Mouse (Mus musculus) kidney, embryonic 15.5 days (tissue): ENCODE measurements around the gene Gipc2. TPM values are rescaled to one million over a fixed set of nuclear protein-coding genes. Genes with fewer than 3 reads are reported as not detected.

Experiments used
- ATAC-seq: fragments of 200-750 bp; cut with Nextera tagmentation; replicated peaks from 2 replicates; pipeline ENCODE4 v1.8.0; 2017; ENCODE audit warnings: moderate TSS enrichment; ENCODE audit not compliant: low FRiP score
- H3K27ac ChIP-seq: fragments of 300-500 bp; sonication (generic); 2 replicates; pipeline ENCODE4 v1.5.1; 2015; ENCODE audit warnings: mild to moderate bottlenecking, inconsistent platforms
- H3K27me3 ChIP-seq: fragments of 300-500 bp; sonication (generic); 2 replicates; pipeline ENCODE4 v1.6.1; 2015; ENCODE audit warnings: inconsistent platforms
- H3K36me3 ChIP-seq: fragments of 300-500 bp; sonication (generic); 2 replicates; pipeline ENCODE4 v1.6.1; 2015; ENCODE audit warnings: inconsistent platforms
- H3K4me1 ChIP-seq: fragments of 300-500 bp; sonication (generic); 2 replicates; pipeline ENCODE4 v1.6.1; 2015; ENCODE audit warnings: inconsistent platforms
- H3K4me2 ChIP-seq: fragments of 300-500 bp; sonication (generic); 2 replicates; pipeline ENCODE4 v1.6.1; 2015; ENCODE audit warnings: moderate library complexity, mild to moderate bottlenecking, inconsistent platforms
- H3K4me3 ChIP-seq: fragments of 300-500 bp; sonication (generic); replicated peaks from 2 replicates; pipeline ENCODE4 v1.5.1; 2015; ENCODE audit warnings: mild to moderate bottlenecking, inconsistent platforms
- H3K9ac ChIP-seq: fragments of 300-500 bp; sonication (generic); 2 replicates; pipeline ENCODE4 v1.6.1; 2015; ENCODE audit warnings: mild to moderate bottlenecking, inconsistent platforms
- H3K9me3 ChIP-seq: fragments of 300-500 bp; sonication (generic); replicated peaks from 2 replicates; pipeline ENCODE4 v1.6.1; 2016; ENCODE audit warnings: inconsistent platforms
- WGBS: fragments of 180-500 bp; shearing (Covaris S2); methylation state at CpG from one replicate; pipeline ENCODE4 v1.1.7; 2015; ENCODE audit warnings: mixed read lengths; 5-methylcytosine and 5-hydroxymethylcytosine counted together
- polyA plus RNA-seq: library from polyadenylated mRNA; unstranded; fragments of >200 nt; fragmentation: Nextera tagmentation; extraction: Ambion mirVana; gene quantifications from 2 replicates; pipeline ENCODE4 v1.2.1, GENCODE M21; 2015

Gipc2 gene
- polyA plus RNA-seq, 1 experiment from 2014 or later: 25.4 TPM

DNA sequence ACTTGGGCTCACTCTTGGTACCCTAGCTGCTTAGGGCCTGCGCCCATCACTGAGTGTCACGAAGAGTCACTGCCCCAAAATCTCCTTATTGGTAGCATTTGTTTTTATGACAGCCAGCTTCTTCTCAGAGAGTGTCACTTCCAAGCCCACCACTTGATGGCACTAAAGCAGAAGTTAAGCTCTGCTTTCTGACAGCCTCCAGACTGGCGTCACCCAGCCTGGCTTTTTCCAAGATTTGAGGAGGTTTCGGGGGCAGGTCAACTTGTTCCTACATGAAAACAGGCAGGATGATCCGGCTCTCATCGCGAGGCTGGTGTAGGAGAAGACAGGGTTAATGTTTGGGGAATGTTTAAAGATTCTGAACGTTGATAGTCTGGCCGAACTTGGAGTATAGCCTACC lies 54.9 kb downstream of the Gipc2 start:
- no peak overlapping the region for H3K9ac ChIP-seq
- no peaks in the 10 kb centered on the region for H3K9me3 ChIP-seq
- ATAC-seq: 0 out of 2 replicates have a peak, but pooled peaks have one; percentile 9
- peaks cover 46% of the 10 kb centered on the region for H3K4me1 ChIP-seq
- H3K27me3 ChIP-seq: peaks cover 16% of the 10 kb centered on the region
- H3K4me2 ChIP-seq: peak overlapping the region; percentile 3; the same call in 1 of the 2 replicates
- H3K27ac ChIP-seq: no peak overlapping the region
- H3K4me3 ChIP-seq: no peak overlapping the region
- H3K36me3 ChIP-seq: no peaks in the 10 kb centered on the region
- WGBS: 14% methylated on average over 9 of the region's 9 CpGs

DNA sequence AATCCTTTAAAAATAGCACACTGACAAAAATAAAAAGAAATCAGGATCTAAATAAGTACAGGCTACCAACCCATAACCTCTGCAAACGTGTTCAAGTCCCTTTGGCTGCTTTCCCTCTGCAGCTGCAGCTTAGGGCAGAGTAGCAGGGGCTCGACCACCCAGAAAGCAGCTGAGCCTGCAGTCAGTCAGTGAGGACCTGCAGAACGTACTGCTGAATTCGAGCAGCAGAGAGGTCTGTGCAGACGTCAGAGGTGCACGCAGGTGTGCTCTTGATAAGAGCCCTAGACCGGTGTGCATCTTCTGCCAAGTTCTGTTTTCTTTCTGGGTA lies 56.8 kb downstream of the Gipc2 start:
- Histone ChIP-seq H3K27ac (no peak overlapping the region), H3K36me3 (no peaks in the 10 kb centered on the region), H3K9me3 (no peaks in the 10 kb centered on the region), H3K4me2 (no peak overlapping the region), H3K27me3 (peaks cover 28% of the 10 kb centered on the region), H3K9ac (no peak overlapping the region), H3K4me3 (no peak overlapping the region), H3K4me1 (peaks cover 44% of the 10 kb centered on the region)
- ATAC-seq: no peak
- WGBS: 51% methylated on average over 7 of the region's 7 CpGs

GRCm38 (mm10) chr3:152108560-152109259 lies 57.3 kb downstream of the Gipc2 start:
- H3K4me1 ChIP-seq: peaks cover 39% of the 10 kb centered on the region
- peaks cover 28% of the 10 kb centered on the region for H3K27me3 ChIP-seq
- 26% methylated on average over 3 of the region's 3 CpGs for WGBS
- H3K4me3 ChIP-seq: no peak overlapping the region
- no peak for ATAC-seq
- H3K9ac ChIP-seq: no peak overlapping the region
- no peak overlapping the region for H3K4me2 ChIP-seq
- no peaks in the 10 kb centered on the region for H3K36me3 ChIP-seq
- no peaks in the 10 kb centered on the region for H3K9me3 ChIP-seq
- H3K27ac ChIP-seq: no peak overlapping the region

DNA sequence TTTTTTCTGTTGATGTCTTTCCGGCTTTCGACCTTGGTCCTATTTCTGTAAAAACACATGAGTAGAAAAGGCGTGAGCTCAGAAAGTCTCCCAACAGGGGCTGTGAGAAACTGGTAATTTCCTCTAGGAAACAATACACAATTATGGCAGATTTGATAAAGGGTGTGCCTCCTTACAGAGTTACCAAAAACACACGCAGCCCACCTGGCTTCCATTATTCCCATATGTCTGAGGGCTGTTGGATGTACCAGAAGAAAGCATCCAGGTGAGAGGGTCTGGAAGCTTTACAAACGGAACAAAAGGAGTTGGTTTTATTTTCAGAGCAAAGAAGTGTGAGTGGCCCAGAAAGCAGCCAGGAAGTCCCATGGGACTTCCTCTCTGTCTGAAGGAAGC lies 58.0 kb downstream of the Gipc2 start:
- WGBS: 57% methylated on average over 5 of the region's 5 CpGs
- H3K36me3 ChIP-seq: no peaks in the 10 kb centered on the region
- H3K9me3 ChIP-seq: no peaks in the 10 kb centered on the region
- peaks cover 28% of the 10 kb centered on the region for H3K27me3 ChIP-seq
- no peak overlapping the region for H3K9ac ChIP-seq
- no peak overlapping the region for H3K27ac ChIP-seq
- ATAC-seq: no peak
- H3K4me3 ChIP-seq: peak overlapping the region; percentile 34; the same call in 1 of the 2 replicates
- H3K4me2 ChIP-seq: peak overlapping the region; percentile 71
- H3K4me1 ChIP-seq: peaks cover 37% of the 10 kb centered on the region

DNA sequence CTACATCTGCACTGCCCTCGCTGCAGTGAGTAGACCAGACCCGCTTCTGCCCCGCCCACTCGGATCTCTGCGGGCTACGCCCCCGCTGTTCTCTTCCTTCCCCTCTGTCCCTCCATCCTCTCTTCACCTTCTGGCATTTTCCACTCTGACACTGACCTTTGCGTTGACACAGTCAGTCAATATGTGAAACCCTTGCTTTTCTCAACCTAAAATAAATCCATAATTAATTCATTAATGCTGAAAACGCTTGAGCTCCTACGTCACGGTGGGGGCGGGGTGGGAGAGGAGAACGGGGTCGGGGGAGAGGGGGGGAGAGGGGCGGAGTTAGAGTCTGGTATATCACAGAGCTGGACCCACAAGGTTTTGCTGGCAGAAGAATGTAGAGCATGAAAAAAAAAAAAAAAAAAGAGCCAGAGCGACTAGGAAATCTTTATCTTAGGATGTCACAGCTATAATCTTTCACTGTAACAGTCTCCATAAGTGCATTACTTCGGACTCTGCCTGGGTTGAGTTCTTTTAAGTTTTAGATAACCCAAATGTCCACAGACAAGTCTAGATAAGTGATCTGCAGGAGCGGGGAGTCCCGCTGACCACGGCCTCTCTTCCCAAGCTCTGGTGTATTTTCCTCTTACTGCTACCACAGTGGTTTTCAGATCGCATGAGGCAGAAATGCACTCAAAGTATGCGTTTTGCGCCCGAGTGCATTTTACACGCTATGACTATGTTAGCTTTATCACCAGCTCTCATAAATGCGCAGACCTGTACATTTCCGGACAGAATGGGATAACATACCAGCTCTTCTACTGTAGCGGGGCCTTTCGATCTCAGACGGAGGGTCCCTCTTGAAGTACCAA lies 58.7 kb downstream of the Gipc2 start:
- H3K4me1 ChIP-seq: peaks cover 37% of the 10 kb centered on the region
- ATAC-seq: peak; percentile 66
- peaks cover 28% of the 10 kb centered on the region for H3K27me3 ChIP-seq

DNA sequence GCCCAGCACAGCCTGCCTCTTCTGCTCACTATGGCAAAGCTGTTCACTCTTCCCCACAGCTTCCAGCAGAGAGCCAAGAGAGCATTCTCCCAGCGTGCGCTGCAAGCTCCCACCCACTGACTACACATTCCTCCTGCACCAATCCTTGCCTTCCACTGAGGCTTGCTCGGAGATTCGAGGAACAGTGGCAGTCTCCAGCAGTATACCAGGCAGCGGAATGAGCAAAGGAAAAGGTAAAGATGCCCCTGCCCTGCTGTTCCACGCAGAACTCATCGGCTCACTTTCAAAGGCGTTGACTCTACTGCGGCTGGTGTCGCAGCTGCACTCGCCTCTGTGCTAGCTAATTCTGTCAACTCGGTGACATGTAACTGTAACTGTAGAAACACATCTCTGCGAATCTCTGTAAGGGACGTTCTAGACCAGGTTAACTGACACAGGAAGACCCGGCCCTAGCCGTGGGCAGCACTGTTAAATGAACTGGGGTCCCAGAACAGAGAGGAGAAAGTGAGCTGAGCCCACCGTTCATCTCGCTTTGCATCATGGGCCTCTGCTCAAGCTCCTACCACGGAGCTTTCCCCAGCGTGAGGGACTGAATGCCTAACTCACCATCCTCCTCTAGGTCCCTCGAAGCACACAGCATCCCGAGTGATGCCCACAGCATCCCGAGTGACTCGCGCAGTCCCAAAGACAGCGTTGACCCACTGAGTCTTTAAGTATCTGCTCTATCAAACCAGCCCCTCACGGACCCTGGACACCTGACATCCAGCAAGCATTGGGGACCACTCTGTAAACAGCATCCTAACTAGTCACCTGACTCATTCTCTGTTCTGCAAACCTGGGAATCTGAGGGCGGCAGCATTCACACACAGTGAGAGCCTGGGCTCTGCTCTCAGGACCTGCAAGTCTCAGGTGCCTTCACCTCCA lies 59.5 kb downstream of the Gipc2 start:
- H3K27ac ChIP-seq: no peak overlapping the region
- WGBS: 2% methylated on average over 28 of the region's 28 CpGs
- peak; percentile 45 for ATAC-seq
- peak overlapping the region; percentile 34 for H3K4me3 ChIP-seq
- no peak overlapping the region; the same call in 1 of the 2 replicates for H3K9ac ChIP-seq
- no peaks in the 10 kb centered on the region for H3K36me3 ChIP-seq
- peak overlapping the region; percentile 71 for H3K4me2 ChIP-seq
- peaks cover 37% of the 10 kb centered on the region for H3K4me1 ChIP-seq
- H3K27me3 ChIP-seq: peaks cover 28% of the 10 kb centered on the region
- no peaks in the 10 kb centered on the region for H3K9me3 ChIP-seq

More for the DNA sequence above, 58.7 kb downstream of the Gipc2 start:
- Histone ChIP-seq H3K4me3 (peak overlapping the region; percentile 34), H3K9me3 (no peaks in the 10 kb centered on the region), H3K27ac (no peak overlapping the region), H3K9ac (no peak overlapping the region), H3K4me2 (peak overlapping the region; percentile 71), H3K36me3 (no peaks in the 10 kb centered on the region)
- 25% methylated on average over 29 of the region's 30 CpGs for WGBS

GRCm38 (mm10) chr3:152105341-152105740 lies 60.7 kb downstream of the Gipc2 start:
- Histone ChIP-seq H3K27ac (no peak overlapping the region), H3K36me3 (no peaks in the 10 kb centered on the region), H3K4me2 (peak overlapping the region; percentile 71), H3K27me3 (peaks cover 27% of the 10 kb centered on the region), H3K4me1 (peaks cover 33% of the 10 kb centered on the region), H3K9ac (no peak overlapping the region), H3K4me3 (peak overlapping the region; percentile 21; the same call in 1 of the 2 replicates), H3K9me3 (no peaks in the 10 kb centered on the region)
- peak; percentile 63 for ATAC-seq
- WGBS: 3% methylated on average over 14 of the region's 14 CpGs

DNA sequence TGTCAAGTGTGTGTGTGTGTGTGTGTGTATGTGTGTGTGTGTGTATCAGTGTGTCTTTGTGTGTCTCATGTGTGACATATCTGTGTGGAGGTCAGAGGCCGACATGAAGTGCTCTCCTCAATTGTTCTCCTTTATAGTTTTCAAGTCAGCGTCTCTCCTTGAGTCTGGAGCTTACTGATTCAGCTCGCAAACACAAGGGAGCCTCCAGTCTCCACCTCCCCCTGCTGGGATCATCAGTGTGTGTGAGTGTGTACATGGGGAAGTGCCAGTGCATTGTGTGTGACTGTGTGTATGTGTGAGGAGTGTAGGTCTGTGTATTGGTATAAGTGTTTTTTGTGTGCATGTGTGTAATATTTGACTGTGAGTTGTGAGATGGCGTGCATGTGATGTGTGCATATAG lies 62.6 kb downstream of the Gipc2 start:
- ATAC-seq: no peak
- H3K36me3 ChIP-seq: no peaks in the 10 kb centered on the region
- peaks cover 30% of the 10 kb centered on the region for H3K4me1 ChIP-seq
- H3K4me2 ChIP-seq: no peak overlapping the region
- H3K27ac ChIP-seq: no peak overlapping the region
- 92% methylated on average over 4 of the region's 4 CpGs for WGBS
- H3K9ac ChIP-seq: no peak overlapping the region
- peaks cover 23% of the 10 kb centered on the region for H3K27me3 ChIP-seq
- no peaks in the 10 kb centered on the region for H3K9me3 ChIP-seq
- H3K4me3 ChIP-seq: no peak overlapping the region

DNA sequence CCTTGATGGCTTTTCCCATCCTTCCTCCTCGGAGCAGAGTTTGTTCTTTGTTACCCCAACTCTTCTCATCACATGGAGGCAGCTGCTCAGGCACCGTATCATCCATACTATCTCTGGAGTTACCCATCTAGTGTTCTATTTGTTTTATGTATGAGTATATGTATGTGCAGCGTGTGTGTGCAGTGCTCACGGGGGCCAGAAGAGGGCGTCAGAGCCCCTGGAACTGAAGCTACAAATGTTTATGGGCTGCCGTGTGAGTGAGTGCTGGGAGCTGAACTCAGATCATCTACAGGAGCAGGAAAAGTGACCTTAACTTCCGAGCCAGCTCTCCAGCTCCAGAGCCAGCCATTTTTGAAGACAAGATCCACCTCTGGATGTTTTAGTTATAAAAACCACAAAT lies 64.6 kb downstream of the Gipc2 start:
- Histone ChIP-seq H3K4me2 (no peak overlapping the region), H3K4me3 (no peak overlapping the region), H3K9ac (no peak overlapping the region), H3K4me1 (peaks cover 12% of the 10 kb centered on the region), H3K9me3 (no peaks in the 10 kb centered on the region), H3K27me3 (peaks cover 17% of the 10 kb centered on the region), H3K27ac (no peak overlapping the region), H3K36me3 (no peaks in the 10 kb centered on the region)
- WGBS: 93% methylated on average over 7 of the region's 7 CpGs
- ATAC-seq: no peak

DNA sequence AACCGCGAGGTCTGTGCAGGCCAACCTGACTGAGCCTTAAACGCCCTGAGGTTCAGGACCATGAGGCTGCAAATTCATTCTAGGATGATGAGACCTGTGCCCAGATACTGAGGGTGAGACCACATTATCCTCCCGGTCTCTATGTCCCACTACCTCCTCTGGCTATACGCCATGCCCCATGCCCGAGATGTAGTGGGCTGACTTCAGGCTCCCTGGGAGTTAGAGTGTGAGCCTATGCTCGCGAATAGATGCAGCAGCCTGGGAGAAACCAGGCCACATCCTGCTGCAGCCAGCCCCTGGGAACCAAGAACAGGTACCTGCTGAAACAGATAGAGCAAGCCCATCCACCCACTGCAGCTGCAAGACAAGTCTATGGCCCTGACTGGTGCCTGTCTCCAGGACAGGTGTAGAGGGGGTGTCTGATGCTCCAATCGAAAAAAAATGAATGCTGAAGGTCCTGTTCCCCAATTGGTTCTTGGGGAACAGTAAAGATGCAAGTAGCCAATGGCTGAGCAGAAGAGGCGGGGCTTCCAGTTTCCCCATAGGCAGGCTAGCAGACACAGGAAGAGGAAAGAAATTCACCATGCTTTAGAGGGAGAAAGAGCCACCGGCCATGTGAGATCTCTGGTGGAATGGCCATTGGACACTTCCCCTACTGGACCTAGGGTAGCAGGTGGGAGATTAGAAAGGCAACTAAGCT lies 65.8 kb downstream of the Gipc2 start:
- 49% methylated on average over 11 of the region's 11 CpGs for whole genome bisulfite sequencing
- H3K27ac ChIP-seq: no peak overlapping the region
- H3K4me2 ChIP-seq: no peak overlapping the region
- no peak overlapping the region for H3K4me3 ChIP-seq
- peaks cover 1% of the 10 kb centered on the region for H3K4me1 ChIP-seq
- H3K27me3 ChIP-seq: 0 out of 2 replicates have a peak, but pooled peaks cover 6% of the 10 kb centered on the region
- no peak overlapping the region for H3K9ac ChIP-seq
- H3K9me3 ChIP-seq: no peaks in the 10 kb centered on the region
- H3K36me3 ChIP-seq: no peaks in the 10 kb centered on the region
- no peak; the same call in 1 of the 2 replicates for ATAC-seq

- no peak overlapping the region for H3K4me2 ChIP-seq
- 0 out of 2 replicates have a peak, but pooled peaks cover 7% of the 10 kb centered on the region for H3K27me3 ChIP-seq
- H3K9me3 ChIP-seq: no peaks in the 10 kb centered on the region
- H3K27ac ChIP-seq: no peak overlapping the region
- H3K9ac ChIP-seq: no peak overlapping the region
- no peaks in the 10 kb centered on the region for H3K36me3 ChIP-seq
- WGBS: 7% methylated on average over 3 of the region's 3 CpGs
- no peak overlapping the region for H3K4me3 ChIP-seq
- ATAC-seq: no peak
- no peaks in the 10 kb centered on the region; the same call in 1 of the 2 replicates for H3K4me1 ChIP-seq
Measured at GRCm38 (mm10) chr3:152095030-152095429, 71.0 kb downstream of the Gipc2 start.
